Mouse (Mus musculus) forebrain, embryonic 14.5 days (tissue): ENCODE measurements around the gene Prdm2. TPM values are rescaled to one million over a fixed set of nuclear protein-coding genes. Genes with fewer than 3 reads are reported as not detected.

ENCODE experiments used
- microRNA-seq: library from miRNA; unstranded; fragments of <30 nt; microRNA quantifications from one replicate; pipeline ENCODE4, GENCODE M21; 2016
- polyA plus RNA-seq: library from polyadenylated mRNA; unstranded; fragments of >200 nt; fragmentation: Nextera tagmentation; extraction: Ambion mirVana; gene quantifications from 2 replicates; pipeline ENCODE4 v1.2.1, GENCODE M21; 2014

Prdm2 gene
- polyA plus RNA-seq, 1 experiment from 2014 or later = 13.1 TPM

Small RNA genes lying within 50 kb of the gene (microRNA-seq; reads per million reads assigned to microRNA genes)
- 4.9 reads per million, percentile 26 among the genes with 10 or more reads in this experiment for gene Mir7021

Other genes starting within 250 kb of the Prdm2 start
- gene Pdpn, start 86.6 kb upstream of the Prdm2 start, polyA plus RNA-seq = 65.5 and 70.1 TPM in 2 replicates
- 0.09 TPM in 1 of 2 replicates, not detected in the other for gene Lrrc38, start 136.8 kb upstream of the Prdm2 start, polyA plus RNA-seq
- not detected in 2 replicates for gene Pramel1, start 181.4 kb upstream of the Prdm2 start, polyA plus RNA-seq
- gene Pramef8, start 199.4 kb upstream of the Prdm2 start, polyA plus RNA-seq = 15.6 and 16.3 TPM in 2 replicates
- not detected in 2 replicates for gene Oog4, start 237.3 kb upstream of the Prdm2 start, polyA plus RNA-seq